Mouse (Mus musculus) C2C12 (cell line): ENCODE measurements around the gene Ddx39. TPM values are rescaled to one million over a fixed set of nuclear protein-coding genes. Genes with fewer than 3 reads are reported as not detected.
A peak's percentile ranks its signal among the peaks of the same experiment; 100 is the strongest.

Experiments
- H3K27me3 ChIP-seq: one replicate; pipeline ENCODE4 v1.6.1; 2011; ENCODE audit not compliant: control insufficient read depth, insufficient read depth, insufficient read length
- H3K36me3 ChIP-seq: one replicate; pipeline ENCODE4 v1.6.1; 2011; ENCODE audit not compliant: control insufficient read depth, insufficient read depth
- H3K4me3 ChIP-seq: one replicate; pipeline ENCODE4 v1.5.1; 2011; ENCODE audit warnings: mild to moderate bottlenecking, control low read depth; ENCODE audit not compliant: poor library complexity, insufficient read depth, severe bottlenecking
- H3K79me2 ChIP-seq: one replicate; pipeline ENCODE4 v1.6.1; 2011; ENCODE audit not compliant: control insufficient read depth, insufficient read depth
- H3K79me3 ChIP-seq: one replicate; pipeline ENCODE4 v1.6.1; 2011; ENCODE audit warnings: low read depth, control low read depth
- H3ac ChIP-seq: one replicate; pipeline ENCODE3; 2011; ENCODE audit warnings: low read depth; ENCODE audit not compliant: control insufficient read depth, insufficient read length
- CEBPB ChIP-seq: IDR thresholded peaks from one replicate; pipeline ENCODE4 v1.6.1; 2011; ENCODE audit warnings: low read depth, mild to moderate bottlenecking, control low read depth, moderate library complexity
- CTCF ChIP-seq: IDR thresholded peaks from one replicate; pipeline ENCODE4 v1.5.1; 2011; ENCODE audit not compliant: control insufficient read depth, insufficient read depth, insufficient read length
- FOSL1 ChIP-seq: IDR thresholded peaks from one replicate; pipeline ENCODE4 v1.8.0; 2011; ENCODE audit warnings: mild to moderate bottlenecking, low read length; ENCODE audit not compliant: poor library complexity, insufficient read depth, severe bottlenecking
- MAX ChIP-seq: IDR thresholded peaks from one replicate; pipeline ENCODE4 v1.6.1; 2011; ENCODE audit warnings: mild to moderate bottlenecking, control low read depth
- MYOD1 ChIP-seq: IDR thresholded peaks from one replicate; pipeline ENCODE4 v1.6.1; 2011; ENCODE audit warnings: low read depth; ENCODE audit not compliant: control insufficient read depth, insufficient read length
- MYOG ChIP-seq: IDR thresholded peaks from one replicate; pipeline ENCODE4 v1.6.1; 2011; ENCODE audit not compliant: control insufficient read depth, insufficient read length; ENCODE audit errors: extremely low read depth
- USF1 ChIP-seq: IDR thresholded peaks from one replicate; pipeline ENCODE4 v1.6.1; 2011; ENCODE audit warnings: low read depth, mild to moderate bottlenecking, control low read depth, moderate library complexity
- polyA plus RNA-seq: library from polyadenylated mRNA; unstranded; fragments of >200 nt; fragmentation: generic; extraction: Trizol; gene quantifications from one replicate; pipeline ENCODE4 v1.2.1, GENCODE M21; 2012; ENCODE audit warnings: missing spikeins

Ddx39 gene
- polyA plus RNA-seq, 1 experiment, result 271 TPM

GRCm38 (mm10) chr8:83747661-83748346 is 32.8 kb downstream of the Ddx39 start:
- Histone ChIP-seq H3K4me3 (no peak overlapping the region), H3ac (peak overlapping the region; percentile 8), H3K79me2 (no peaks in the 10 kb centered on the region), H3K79me3 (no peaks in the 10 kb centered on the region), H3K36me3 (no peaks in the 10 kb centered on the region), H3K27me3 (no peaks in the 10 kb centered on the region)
- no peak for TF ChIP-seq MYOG
- TF ChIP-seq USF1, result no peak
- no peak for TF ChIP-seq CTCF
- no peak for TF ChIP-seq CEBPB
- TF ChIP-seq MAX, result no peak
- no peak for TF ChIP-seq MYOD1
- no peak for TF ChIP-seq FOSL1

- H3K79me3 ChIP-seq, result no peaks in the 10 kb centered on the region
- H3ac ChIP-seq, result no peak overlapping the region
- no peaks in the 10 kb centered on the region for H3K79me2 ChIP-seq
- H3K4me3 ChIP-seq, result no peak overlapping the region
- H3K27me3 ChIP-seq, result no peaks in the 10 kb centered on the region
- H3K36me3 ChIP-seq, result no peaks in the 10 kb centered on the region
- TF ChIP-seq CTCF (no peak), CEBPB (no peak), MYOD1 (no peak), FOSL1 (no peak), MAX (no peak), MYOG (no peak), USF1 (no peak)
These were observed 33.7 kb downstream of the Ddx39 start for GRCm38 (mm10) chr8:83748708-83749107.

GRCm38 (mm10) chr8:83749265-83749664 is 34.3 kb downstream of the Ddx39 start:
- Histone ChIP-seq H3K4me3 (no peak overlapping the region), H3K27me3 (no peaks in the 10 kb centered on the region), H3ac (no peak overlapping the region), H3K36me3 (no peaks in the 10 kb centered on the region), H3K79me3 (no peaks in the 10 kb centered on the region), H3K79me2 (no peaks in the 10 kb centered on the region)
- TF ChIP-seq FOSL1 (no peak), CEBPB (no peak), USF1 (no peak), CTCF (no peak), MYOD1 (no peak), MAX (no peak), MYOG (no peak)

GRCm38 (mm10) chr8:83754149-83754548 is 39.2 kb downstream of the Ddx39 start:
- H3K79me2 ChIP-seq, result no peaks in the 10 kb centered on the region
- H3K27me3 ChIP-seq, result no peaks in the 10 kb centered on the region
- no peak for TF ChIP-seq MAX
- no peak for TF ChIP-seq MYOG
- no peaks in the 10 kb centered on the region for H3K79me3 ChIP-seq
- H3ac ChIP-seq, result no peak overlapping the region
- H3K4me3 ChIP-seq, result no peak overlapping the region
- H3K36me3 ChIP-seq, result no peaks in the 10 kb centered on the region

GRCm38 (mm10) chr8:83756273-83756672 is 41.3 kb downstream of the Ddx39 start:
- H3K27me3 ChIP-seq, result no peaks in the 10 kb centered on the region
- H3K79me3 ChIP-seq, result no peaks in the 10 kb centered on the region
- no peak overlapping the region for H3ac ChIP-seq
- H3K36me3 ChIP-seq, result no peaks in the 10 kb centered on the region
- no peak for TF ChIP-seq USF1
- TF ChIP-seq MAX, result no peak
- no peak for TF ChIP-seq MYOG
- no peak for TF ChIP-seq FOSL1
- TF ChIP-seq CEBPB, result no peak
- H3K4me3 ChIP-seq, result no peak overlapping the region
- no peaks in the 10 kb centered on the region for H3K79me2 ChIP-seq

GRCm38 (mm10) chr8:83757084-83757607 is 42.2 kb downstream of the Ddx39 start:
- H3K4me3 ChIP-seq, result no peak overlapping the region
- H3ac ChIP-seq, result no peak overlapping the region
- no peaks in the 10 kb centered on the region for H3K79me2 ChIP-seq
- H3K79me3 ChIP-seq, result no peaks in the 10 kb centered on the region
- TF ChIP-seq FOSL1 (no peak), USF1 (no peak), MAX (no peak), MYOD1 (no peak), MYOG (no peak), CTCF (no peak), CEBPB (no peak)
- H3K27me3 ChIP-seq, result peaks cover 3% of the 10 kb centered on the region
- H3K36me3 ChIP-seq, result no peaks in the 10 kb centered on the region
